Mouse (Mus musculus) MEL (cell line): Measurements from ENCODE around the gene C8a. TPM values are rescaled to one million over a fixed set of nuclear protein-coding genes. Genes with fewer than 3 reads are reported as not detected.

Experiments
- DNase-seq: peaks from one replicate; pipeline ENCODE4 v3.0.0; 2011; ENCODE audit warnings: low read depth, low spot score
- H3K27ac ChIP-seq: 2 replicates; pipeline ENCODE4 v1.5.1; 2012; ENCODE audit warnings: low read depth, mild to moderate bottlenecking, control low read depth, low read length, moderate library complexity; ENCODE audit not compliant: control insufficient read depth
- H3K27me3 ChIP-seq, 2 experiments: fragments of 150-350 bp in 1 of 2; sonication (generic) in 1 of 2; 2 replicates each; pipeline ENCODE4 v1.6.1; 2012; ENCODE audit warnings: low read length in 2 of 2, mild to moderate bottlenecking in 2 of 2, improper control_type of control experiment in 1 of 2, moderate library complexity in 1 of 2; ENCODE audit not compliant: insufficient read depth in 2 of 2, control insufficient read depth in 1 of 2
- H3K36me3 ChIP-seq, 2 experiments: 2 replicates each; pipeline ENCODE4 v1.6.1; 2012 to 2014; ENCODE audit warnings: low read length in 2 of 2, improper control_type of control experiment in 1 of 2, inconsistent platforms in 1 of 2, mild to moderate bottlenecking in 1 of 2; ENCODE audit not compliant: insufficient read depth in 2 of 2, control insufficient read depth in 1 of 2
- H3K4me1 ChIP-seq, 2 experiments: fragments of 150-350 bp in 1 of 2; sonication (generic) in 1 of 2; 2 replicates each; pipeline ENCODE4 v1.6.1; 2012; ENCODE audit warnings: low read length in 2 of 2, improper control_type of control experiment in 1 of 2, mild to moderate bottlenecking in 1 of 2; ENCODE audit not compliant: insufficient read depth in 2 of 2, control insufficient read depth in 1 of 2
- H3K4me3 ChIP-seq, 2 experiments: fragments of 150-350 bp in 1 of 2; sonication (generic) in 1 of 2; 2 replicates each; pipeline ENCODE4 v1.5.1; 2012; ENCODE audit warnings: low read depth in 2 of 2, low read length in 2 of 2, mild to moderate bottlenecking in 2 of 2, moderate library complexity in 2 of 2, control low read depth in 1 of 2, improper control_type of control experiment in 1 of 2; ENCODE audit not compliant: control insufficient read depth in 1 of 2, insufficient read depth in 1 of 2
- H3K79me2 ChIP-seq: 2 replicates; pipeline ENCODE4 v1.6.1; 2012; ENCODE audit warnings: mild to moderate bottlenecking, low read length, moderate library complexity; ENCODE audit not compliant: control insufficient read depth, poor library complexity, insufficient read depth
- H3K9ac ChIP-seq: 2 replicates; pipeline ENCODE4 v1.6.1; 2012; ENCODE audit warnings: low read depth, mild to moderate bottlenecking, control low read depth, low read length, moderate library complexity; ENCODE audit not compliant: control insufficient read depth, poor library complexity, severe bottlenecking
- H3K9me3 ChIP-seq: fragments of 150-350 bp; sonication (generic); replicated peaks from 2 replicates; pipeline ENCODE4 v1.6.1; 2012; ENCODE audit warnings: mild to moderate bottlenecking, low read length, improper control_type of control experiment, moderate library complexity; ENCODE audit not compliant: insufficient read depth
- CHD2 ChIP-seq: IDR thresholded peaks from 2 replicates; pipeline ENCODE4 v1.6.1; 2011; ENCODE audit warnings: low read length, improper control_type of control experiment
- E2F4 ChIP-seq: IDR thresholded peaks from 2 replicates; pipeline ENCODE4 v1.6.1; 2011; ENCODE audit warnings: low read depth, low read length, improper control_type of control experiment, borderline replicate concordance
- EP300 ChIP-seq, 2 experiments: IDR thresholded peaks; 2 replicates each; pipeline ENCODE4 v1.6.1; 2011; ENCODE audit warnings: improper control_type of control experiment in 2 of 2, low read length in 2 of 2, low read depth in 1 of 2, mild to moderate bottlenecking in 1 of 2
- MAZ ChIP-seq: IDR thresholded peaks from 2 replicates; pipeline ENCODE4 v1.6.1; 2012; ENCODE audit warnings: low read depth, mild to moderate bottlenecking, inconsistent platforms, low read length, improper control_type of control experiment
- POLR2AphosphoS2 ChIP-seq: IDR thresholded peaks from 2 replicates; pipeline ENCODE4 v1.6.1; 2011; ENCODE audit warnings: low read length, improper control_type of control experiment
- SMC3 ChIP-seq: IDR thresholded peaks from 2 replicates; pipeline ENCODE4 v1.6.1; 2011; ENCODE audit warnings: low read depth, low read length, improper control_type of control experiment
- UBTF ChIP-seq: IDR thresholded peaks from 2 replicates; pipeline ENCODE4 v1.6.1; 2012; ENCODE audit warnings: low read depth, mild to moderate bottlenecking, inconsistent platforms, low read length, improper control_type of control experiment, moderate library complexity, borderline replicate concordance; ENCODE audit not compliant: insufficient read depth
- USF1 ChIP-seq: IDR thresholded peaks from 2 replicates; pipeline ENCODE4 v1.6.1; 2014; ENCODE audit warnings: low read depth, mild to moderate bottlenecking, inconsistent platforms, low read length, improper control_type of control experiment, moderate library complexity
- polyA plus RNA-seq, 2 experiments: library from polyadenylated mRNA; stranded (reverse) in 1 of 2; unstranded in 1 of 2; fragments of >175 nt in 1 of 2; fragments of >200 nt in 1 of 2; gene quantifications; 2 replicates each; pipeline versions ENCODE4 v1.2.1 to v1.2.4; 2012; ENCODE audit warnings: low replicate concordance in 2 of 2, low read depth in 1 of 2; ENCODE audit not compliant: insufficient read length in 2 of 2, insufficient read depth in 1 of 2, missing spikeins in 1 of 2
- total RNA-seq: library from RNA; depleted of rRNA; stranded (reverse); fragments of 300-350 nt; gene quantifications from 2 replicates; pipeline ENCODE4 v1.2.3, GENCODE M21; 2012

Gene C8a
- total and polyA plus RNA-seq, 3 experiments: not detected

- DNase-seq: no peak
- no peaks in the 10 kb centered on the region for H3K79me2 ChIP-seq
- no peaks in the 10 kb centered on the region for H3K4me1 ChIP-seq
- no peaks in the 10 kb centered on the region for H3K27me3 ChIP-seq
- TF ChIP-seq POLR2AphosphoS2: no peak
- no peaks in the 10 kb centered on the region for H3K36me3 ChIP-seq
- H3K9ac ChIP-seq: no peak overlapping the region
- H3K9me3 ChIP-seq: no peaks in the 10 kb centered on the region
- H3K4me3 ChIP-seq: no peak overlapping the region
- no peak overlapping the region for H3K27ac ChIP-seq
These were observed 56.3 kb downstream of the C8a start for GRCm38 (mm10) chr4:104819891-104820290.

GRCm38 (mm10) chr4:104818986-104819385 is 57.2 kb downstream of the C8a start:
- Histone ChIP-seq H3K9me3 (no peaks in the 10 kb centered on the region), H3K9ac (no peak overlapping the region), H3K4me3 (no peak overlapping the region), H3K27ac (no peak overlapping the region), H3K4me1 (no peaks in the 10 kb centered on the region), H3K79me2 (no peaks in the 10 kb centered on the region), H3K36me3 (no peaks in the 10 kb centered on the region), H3K27me3 (no peaks in the 10 kb centered on the region)
- DNase-seq: no peak
- no peak for TF ChIP-seq SMC3

- no peak overlapping the region for H3K27ac ChIP-seq
- TF ChIP-seq UBTF (no peak), USF1 (no peak), CHD2 (no peak), E2F4 (no peak), MAZ (no peak)
These were observed 58.7 kb downstream of the C8a start for GRCm38 (mm10) chr4:104817509-104817908.

GRCm38 (mm10) chr4:104816519-104817232 is 59.5 kb downstream of the C8a start:
- H3K36me3 ChIP-seq: no peaks in the 10 kb centered on the region
- no peak for TF ChIP-seq EP300 (IDR thresholded peaks at IDR 0.05; ENCODE audit: low read depth in 1 of 2, low read length in 2 of 2)
- no peak overlapping the region for H3K27ac ChIP-seq
- no peak overlapping the region for H3K9ac ChIP-seq
- H3K4me1 ChIP-seq: no peaks in the 10 kb centered on the region
- no peaks in the 10 kb centered on the region for H3K79me2 ChIP-seq
- H3K4me3 ChIP-seq: no peak overlapping the region
- DNase-seq: no peak
- no peaks in the 10 kb centered on the region for H3K27me3 ChIP-seq
- no peaks in the 10 kb centered on the region for H3K9me3 ChIP-seq

More at GRCm38 (mm10) chr4:104817509-104817908, 58.7 kb downstream of the C8a start:
- Histone ChIP-seq H3K4me1 (no peaks in the 10 kb centered on the region), H3K36me3 (no peaks in the 10 kb centered on the region), H3K9ac (no peak overlapping the region), H3K27me3 (no peaks in the 10 kb centered on the region), H3K9me3 (no peaks in the 10 kb centered on the region), H3K79me2 (no peaks in the 10 kb centered on the region), H3K4me3 (no peak overlapping the region)
- DNase-seq: no peak
